Mouse (Mus musculus) heart, adult 2 months (tissue): ENCODE data around the gene Notch3.
A peak's percentile ranks its signal among the peaks of the same experiment; 100 is the strongest.

Source experiments
- CTCF ChIP-seq: fragments of 200-600 bp; IDR thresholded peaks from 2 replicates; pipeline ENCODE4 v1.8.1; 2022; ENCODE audit warnings: antibody characterized with exemption, mild to moderate bottlenecking, moderate library complexity
- EP300 ChIP-seq: fragments of 200-500 bp; IDR thresholded peaks from 2 replicates; pipeline ENCODE4 v1.6.1; 2011; ENCODE audit warnings: low read depth, low read length, control low read depth; ENCODE audit not compliant: insufficient read depth

GRCm38 (mm10) chr17:32103054-32103453 is 63.6 kb downstream of the Notch3 start:
- no peak for TF ChIP-seq EP300
- TF ChIP-seq CTCF, result peak; percentile 20; the same call in 1 of the 2 replicates
